Mouse (Mus musculus) hindbrain, embryonic 15.5 days (tissue): Measurements from ENCODE around the gene Jam3. TPM values are rescaled to one million over a fixed set of nuclear protein-coding genes. Genes with fewer than 3 reads are reported as not detected.

Experiments
- ATAC-seq: fragments of 200-750 bp; cut with Nextera tagmentation; 2 replicates; pipeline ENCODE4 v1.8.0; 2017; ENCODE audit warnings: low read depth, moderate number of reproducible peaks, moderate TSS enrichment; ENCODE audit not compliant: low FRiP score
- H3K27ac ChIP-seq: fragments of 300-500 bp; sonication (generic); replicated peaks from 2 replicates; pipeline ENCODE4 v1.5.1; 2015; ENCODE audit warnings: mild to moderate bottlenecking, inconsistent platforms
- H3K27me3 ChIP-seq: fragments of 300-500 bp; sonication (generic); 2 replicates; pipeline ENCODE4 v1.6.1; 2015; ENCODE audit warnings: control low read depth, inconsistent platforms
- H3K36me3 ChIP-seq: fragments of 300-500 bp; sonication (generic); 2 replicates; pipeline ENCODE4 v1.6.1; 2015; ENCODE audit warnings: control low read depth, inconsistent platforms
- H3K4me1 ChIP-seq: fragments of 300-500 bp; sonication (generic); replicated peaks from 2 replicates; pipeline ENCODE4 v1.6.1; 2015; ENCODE audit warnings: control low read depth, inconsistent platforms
- H3K4me2 ChIP-seq: fragments of 300-500 bp; sonication (generic); 2 replicates; pipeline ENCODE4 v1.6.1; 2015; ENCODE audit warnings: moderate library complexity, mild to moderate bottlenecking, inconsistent platforms
- H3K4me3 ChIP-seq: fragments of 300-500 bp; sonication (generic); 2 replicates; pipeline ENCODE4 v1.5.1; 2015; ENCODE audit warnings: mild to moderate bottlenecking, inconsistent platforms
- H3K9ac ChIP-seq: fragments of 300-500 bp; sonication (generic); 2 replicates; pipeline ENCODE4 v1.6.1; 2015; ENCODE audit warnings: inconsistent platforms
- H3K9me3 ChIP-seq: fragments of 300-500 bp; sonication (generic); 2 replicates; pipeline ENCODE4 v1.6.1; 2016; ENCODE audit warnings: control low read depth, inconsistent platforms
- WGBS: fragments of 180-500 bp; shearing (Covaris S2); methylation state at CpG from one replicate; pipeline ENCODE4 v1.1.7; 2015; 5-methylcytosine and 5-hydroxymethylcytosine counted together
- polyA plus RNA-seq: library from polyadenylated mRNA; unstranded; fragments of >200 nt; fragmentation: Nextera tagmentation; extraction: Ambion mirVana; gene quantifications from 2 replicates; pipeline ENCODE4 v1.2.1, GENCODE M21; 2015

Jam3 gene
- polyA plus RNA-seq, 1 experiment from 2014 or later, result 46.7 TPM

- 18% methylated on average over 1 of the region's 1 CpGs for WGBS
- no peak overlapping the region for H3K9ac ChIP-seq
- H3K4me2 ChIP-seq, result no peak overlapping the region
- H3K27me3 ChIP-seq, result no peaks in the 10 kb centered on the region
- H3K36me3 ChIP-seq, result peaks cover 33% of the 10 kb centered on the region
- peaks cover 17% of the 10 kb centered on the region for H3K4me1 ChIP-seq
- H3K9me3 ChIP-seq, result no peaks in the 10 kb centered on the region
- H3K4me3 ChIP-seq, result no peak overlapping the region
- H3K27ac ChIP-seq, result no peak overlapping the region
- ATAC-seq, result peak; percentile 42; the same call in 1 of the 2 replicates
Observed at GRCm38 (mm10) chr9:27106081-27106480, 49.1 kb downstream of the Jam3 start.

- Histone ChIP-seq H3K36me3 (peaks cover 57% of the 10 kb centered on the region), H3K27ac (no peak overlapping the region), H3K9me3 (no peaks in the 10 kb centered on the region), H3K4me2 (no peak overlapping the region), H3K4me1 (peaks cover 3% of the 10 kb centered on the region), H3K4me3 (no peak overlapping the region), H3K27me3 (no peaks in the 10 kb centered on the region), H3K9ac (no peak overlapping the region)
- 95% methylated on average over 6 of the region's 6 CpGs for WGBS
- no peak for ATAC-seq
Observed at GRCm38 (mm10) chr9:27101466-27101865, 53.8 kb downstream of the Jam3 start.

- no peak overlapping the region for H3K4me3 ChIP-seq
- WGBS, result 92% methylated on average over 4 of the region's 4 CpGs
- no peak overlapping the region for H3K9ac ChIP-seq
- H3K27ac ChIP-seq, result no peak overlapping the region
- H3K36me3 ChIP-seq, result peaks cover 58% of the 10 kb centered on the region
- H3K9me3 ChIP-seq, result no peaks in the 10 kb centered on the region
- no peaks in the 10 kb centered on the region for H3K27me3 ChIP-seq
- no peak overlapping the region for H3K4me2 ChIP-seq
- no peaks in the 10 kb centered on the region for H3K4me1 ChIP-seq
- ATAC-seq, result no peak
Observed at GRCm38 (mm10) chr9:27099474-27099873, 55.7 kb downstream of the Jam3 start.

GRCm38 (mm10) chr9:27098557-27098956 lies 56.7 kb downstream of the Jam3 start:
- H3K9ac ChIP-seq, result no peak overlapping the region
- WGBS, result 85% methylated on average over 8 of the region's 8 CpGs
- no peak for ATAC-seq

GRCm38 (mm10) chr9:27098092-27098491 lies 57.1 kb downstream of the Jam3 start:
- no peak for ATAC-seq
- Histone ChIP-seq H3K4me3 (no peak overlapping the region), H3K9ac (no peak overlapping the region), H3K27me3 (no peaks in the 10 kb centered on the region), H3K4me2 (no peak overlapping the region), H3K9me3 (no peaks in the 10 kb centered on the region), H3K27ac (no peak overlapping the region), H3K4me1 (no peaks in the 10 kb centered on the region), H3K36me3 (peaks cover 51% of the 10 kb centered on the region)
- WGBS, result 35% methylated on average over 4 of the region's 4 CpGs

More at GRCm38 (mm10) chr9:27098557-27098956, 56.7 kb downstream of the Jam3 start:
- Histone ChIP-seq H3K27me3 (no peaks in the 10 kb centered on the region), H3K9me3 (no peaks in the 10 kb centered on the region), H3K4me2 (no peak overlapping the region), H3K27ac (no peak overlapping the region), H3K4me1 (no peaks in the 10 kb centered on the region), H3K4me3 (no peak overlapping the region), H3K36me3 (peaks cover 50% of the 10 kb centered on the region)

GRCm38 (mm10) chr9:27092916-27093315 lies 62.3 kb downstream of the Jam3 start:
- Histone ChIP-seq H3K27ac (no peak overlapping the region), H3K4me3 (no peak overlapping the region), H3K9ac (no peak overlapping the region), H3K9me3 (no peaks in the 10 kb centered on the region), H3K4me1 (no peaks in the 10 kb centered on the region), H3K36me3 (peaks cover 51% of the 10 kb centered on the region), H3K27me3 (no peaks in the 10 kb centered on the region), H3K4me2 (no peak overlapping the region)
- no peak for ATAC-seq
- 85% methylated on average over 6 of the region's 6 CpGs for WGBS

- WGBS, result 80% methylated on average over 13 of the region's 13 CpGs
- peaks cover 51% of the 10 kb centered on the region for H3K36me3 ChIP-seq
- ATAC-seq, result no peak
Observed at GRCm38 (mm10) chr9:27090801-27091775, 64.1 kb downstream of the Jam3 start.

GRCm38 (mm10) chr9:27090134-27090533 lies 65.1 kb downstream of the Jam3 start:
- 82% methylated on average over 1 of the region's 1 CpGs for WGBS
- H3K36me3 ChIP-seq, result peaks cover 50% of the 10 kb centered on the region

More at GRCm38 (mm10) chr9:27090801-27091775, 64.1 kb downstream of the Jam3 start:
- Histone ChIP-seq H3K4me1 (no peaks in the 10 kb centered on the region), H3K9ac (no peak overlapping the region), H3K4me3 (no peak overlapping the region), H3K27me3 (no peaks in the 10 kb centered on the region), H3K27ac (no peak overlapping the region), H3K4me2 (no peak overlapping the region), H3K9me3 (no peaks in the 10 kb centered on the region)

GRCm38 (mm10) chr9:27087402-27087801 lies 67.8 kb downstream of the Jam3 start:
- Histone ChIP-seq H3K4me3 (no peak overlapping the region), H3K36me3 (peaks cover 61% of the 10 kb centered on the region), H3K9me3 (no peaks in the 10 kb centered on the region), H3K27ac (no peak overlapping the region), H3K27me3 (no peaks in the 10 kb centered on the region), H3K9ac (no peak overlapping the region), H3K4me1 (no peaks in the 10 kb centered on the region), H3K4me2 (no peak overlapping the region)
- 88% methylated on average over 3 of the region's 3 CpGs for WGBS
- no peak for ATAC-seq

More at GRCm38 (mm10) chr9:27090134-27090533, 65.1 kb downstream of the Jam3 start:
- H3K9me3 ChIP-seq, result no peaks in the 10 kb centered on the region
- H3K4me1 ChIP-seq, result no peaks in the 10 kb centered on the region
- H3K4me2 ChIP-seq, result no peak overlapping the region
- H3K4me3 ChIP-seq, result no peak overlapping the region
- H3K27me3 ChIP-seq, result no peaks in the 10 kb centered on the region
- H3K9ac ChIP-seq, result no peak overlapping the region
- ATAC-seq, result no peak
- no peak overlapping the region for H3K27ac ChIP-seq

- 93% methylated on average over 5 of the region's 5 CpGs for WGBS
- Histone ChIP-seq H3K27me3 (no peaks in the 10 kb centered on the region), H3K9me3 (no peaks in the 10 kb centered on the region), H3K4me3 (no peak overlapping the region), H3K36me3 (peaks cover 65% of the 10 kb centered on the region), H3K27ac (no peak overlapping the region), H3K4me1 (no peaks in the 10 kb centered on the region), H3K9ac (no peak overlapping the region), H3K4me2 (no peak overlapping the region)
- ATAC-seq, result no peak
Observed at GRCm38 (mm10) chr9:27086256-27086655, 69.0 kb downstream of the Jam3 start.

GRCm38 (mm10) chr9:27075812-27076211 lies 79.4 kb downstream of the Jam3 start:
- Histone ChIP-seq H3K9me3 (no peaks in the 10 kb centered on the region), H3K4me3 (no peak overlapping the region), H3K27me3 (no peaks in the 10 kb centered on the region), H3K4me1 (no peaks in the 10 kb centered on the region), H3K36me3 (peaks cover 32% of the 10 kb centered on the region), H3K27ac (no peak overlapping the region), H3K9ac (no peak overlapping the region), H3K4me2 (no peak overlapping the region)
- ATAC-seq, result no peak

- no peak overlapping the region for H3K4me3 ChIP-seq
- no peak for ATAC-seq
- H3K4me2 ChIP-seq, result no peak overlapping the region
- H3K27ac ChIP-seq, result no peak overlapping the region
- H3K27me3 ChIP-seq, result no peaks in the 10 kb centered on the region
- WGBS, result 80% methylated on average over 1 of the region's 1 CpGs
- H3K4me1 ChIP-seq, result no peaks in the 10 kb centered on the region
- no peaks in the 10 kb centered on the region for H3K9me3 ChIP-seq
- peaks cover 36% of the 10 kb centered on the region for H3K36me3 ChIP-seq
- no peak overlapping the region for H3K9ac ChIP-seq
Observed at GRCm38 (mm10) chr9:27074677-27075076, 80.5 kb downstream of the Jam3 start.
